8 mouse cellular contexts compared by ENCODE assay signal in genomic region chr3:101596686-101597085, GRCm38 (mm10). TPM values are rescaled to one million over a fixed set of nuclear protein-coding genes. Genes with fewer than 3 reads are reported as not detected.
DNase-seq lines count a peak whose midpoint lies in the region; ATAC-seq lines count a peak whose summit lies in the region.

No protein-coding gene starts in this region.

- 65% methylated on average over 8 of the region's 8 CpGs for WGBS in liver, embryonic 13.5 days (ENCODE audit: insufficient replicate concordance)
- 59% methylated on average over 8 of the region's 8 CpGs for WGBS in liver, embryonic 11.5 days
- 18% methylated on average over 8 of the region's 8 CpGs for WGBS in heart, embryonic 13.5 days

- H3K4me2 ChIP-seq in liver, embryonic 13.5 days = no peak overlapping the region
- H3K4me2 ChIP-seq in liver, embryonic 11.5 days = no peak overlapping the region
- H3K4me2 ChIP-seq in heart, embryonic 13.5 days = peak overlapping the region; percentile 76

- H3K27ac ChIP-seq in liver, embryonic 13.5 days = peak overlapping the region; percentile 48; the same call in 1 of the 2 replicates
- H3K27ac ChIP-seq in liver, embryonic 11.5 days (ENCODE audit: low read depth, low read length) = no peak overlapping the region
- H3K27ac ChIP-seq in heart, embryonic 13.5 days (replicated peaks) = peak overlapping the region; percentile 100

- no peaks in the 10 kb centered on the region for H3K9me3 ChIP-seq in liver, embryonic 13.5 days (replicated peaks)
- no peaks in the 10 kb centered on the region for H3K9me3 ChIP-seq in liver, embryonic 11.5 days (ENCODE audit: control insufficient read depth, low read length)
- H3K9me3 ChIP-seq in heart, embryonic 13.5 days = no peaks in the 10 kb centered on the region

- H3K27me3 ChIP-seq in liver, embryonic 13.5 days = no peaks in the 10 kb centered on the region
- H3K27me3 ChIP-seq in liver, embryonic 11.5 days (replicated peaks; ENCODE audit: control insufficient read depth, insufficient read depth, low read length) = no peaks in the 10 kb centered on the region
- no peaks in the 10 kb centered on the region for H3K27me3 ChIP-seq in heart, embryonic 13.5 days (replicated peaks)

- no peak overlapping the region for H3K9ac ChIP-seq in liver, embryonic 13.5 days
- no peak overlapping the region for H3K9ac ChIP-seq in liver, embryonic 11.5 days (ENCODE audit: low read depth, low read length)
- peak overlapping the region; percentile 99 for H3K9ac ChIP-seq in heart, embryonic 13.5 days

- DNase-seq in cerebellum, adult 11-12 months = peak; percentile 63
- no peak for DNase-seq in cerebellum, adult 9-11 months
- no peak for DNase-seq in liver, embryonic 13.5 days
- no peak for DNase-seq in liver, embryonic 11.5 days (ENCODE audit: low spot score)
- DNase-seq in urinary bladder, postnatal 4 days (ENCODE audit: low spot score in 2 of 2) = no peak

- peaks cover 59% of the 10 kb centered on the region for H3K4me1 ChIP-seq in liver, embryonic 13.5 days (replicated peaks)
- H3K4me1 ChIP-seq in liver, embryonic 11.5 days (replicated peaks; ENCODE audit: control insufficient read depth, insufficient read depth, low read length) = peaks cover 45% of the 10 kb centered on the region
- peaks cover 100% of the 10 kb centered on the region for H3K4me1 ChIP-seq in heart, embryonic 13.5 days

- H3K4me3 ChIP-seq in liver, embryonic 13.5 days (replicated peaks) = no peak overlapping the region
- no peak overlapping the region for H3K4me3 ChIP-seq in liver, embryonic 11.5 days (ENCODE audit: low read depth, low read length)
- peak overlapping the region; percentile 89 for H3K4me3 ChIP-seq in heart, embryonic 13.5 days

- H3K36me3 ChIP-seq in liver, embryonic 13.5 days = peaks cover 39% of the 10 kb centered on the region
- H3K36me3 ChIP-seq in liver, embryonic 11.5 days (ENCODE audit: control insufficient read depth, insufficient read depth, low read length) = peaks cover 20% of the 10 kb centered on the region
- H3K36me3 ChIP-seq in heart, embryonic 13.5 days = peaks cover 35% of the 10 kb centered on the region

- ATAC-seq in liver, embryonic 13.5 days (ENCODE audit: low read depth) = no peak
- no peak for ATAC-seq in liver, embryonic 11.5 days (replicated peaks; ENCODE audit: low FRiP score)
- no peak for ATAC-seq in heart, embryonic 13.5 days (ENCODE audit: extremely low read depth, insufficient number of reproducible peaks, low FRiP score, low TSS enrichment)
- peak; percentile 45 for ATAC-seq in megakaryocyte progenitor cell, adult 5-6 weeks (replicated peaks; ENCODE audit: poor library complexity)
- ATAC-seq in granulocyte monocyte progenitor cell, adult 5-6 weeks (replicated peaks; ENCODE audit: poor library complexity, severe bottlenecking) = no peak

RNA-seq across cellular contexts. Expression of gene Atp1a1, which starts 7.8 kb away (rescaled TPM):
- 40.1 and 46.8 TPM in 2 replicates for polyA plus RNA-seq in liver, embryonic 13.5 days (2015; fragmentation: Nextera tagmentation; extraction: Ambion mirVana)
- polyA plus RNA-seq in liver, embryonic 11.5 days (2014; fragmentation: Nextera tagmentation; extraction: Ambion mirVana) = 127 and 136 TPM in 2 replicates
- polyA plus RNA-seq in heart, embryonic 13.5 days (2015; fragmentation: Nextera tagmentation; extraction: Ambion mirVana) = 243 and 250 TPM in 2 replicates
- total RNA-seq in megakaryocyte progenitor cell, adult 5-6 weeks (2015) = 69.5 and 75.2 TPM in 2 replicates
- total RNA-seq in megakaryocyte progenitor cell, adult 5-6 weeks (2017) = 126 and 129 TPM in 2 replicates
- 82.1 and 82.6 TPM in 2 replicates for total RNA-seq in granulocyte monocyte progenitor cell, adult 5-6 weeks (2014; fragmentation: Nextera tagmentation)
- total RNA-seq in granulocyte monocyte progenitor cell, adult 5-6 weeks (2017) = 118 and 122 TPM in 2 replicates
